Mouse (Mus musculus): Measurements from ENCODE around the gene Gm29666.

Gm29666 gene

GRCm38 (mm10) chr15:84919938-84920337 lies at the start of gene Gm29666:
Gm29666 (minus strand) TSS chr15:84920038.
- DNase-seq, result no peak

DNA sequence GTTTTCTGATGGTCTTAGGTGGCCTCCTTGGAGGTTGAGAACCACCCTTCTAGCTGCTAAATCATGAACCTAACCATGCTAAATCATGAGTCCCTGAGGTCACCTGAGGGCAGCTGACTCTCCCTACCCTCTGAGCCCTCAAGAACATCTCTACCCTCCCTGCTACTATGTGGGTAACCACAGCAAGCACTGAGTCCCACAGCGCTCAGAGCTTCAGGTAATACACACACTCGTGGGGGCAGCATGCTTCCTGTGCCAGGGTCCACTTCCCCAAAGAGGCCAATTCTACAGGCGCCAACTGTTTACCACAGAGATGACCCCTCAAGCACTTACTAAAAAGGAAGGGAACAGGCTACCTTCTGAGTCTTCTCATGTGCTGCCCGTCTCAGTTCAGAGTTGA lies 48.7 kb upstream of the Gm29666 start:
- no peak for DNase-seq

DNA sequence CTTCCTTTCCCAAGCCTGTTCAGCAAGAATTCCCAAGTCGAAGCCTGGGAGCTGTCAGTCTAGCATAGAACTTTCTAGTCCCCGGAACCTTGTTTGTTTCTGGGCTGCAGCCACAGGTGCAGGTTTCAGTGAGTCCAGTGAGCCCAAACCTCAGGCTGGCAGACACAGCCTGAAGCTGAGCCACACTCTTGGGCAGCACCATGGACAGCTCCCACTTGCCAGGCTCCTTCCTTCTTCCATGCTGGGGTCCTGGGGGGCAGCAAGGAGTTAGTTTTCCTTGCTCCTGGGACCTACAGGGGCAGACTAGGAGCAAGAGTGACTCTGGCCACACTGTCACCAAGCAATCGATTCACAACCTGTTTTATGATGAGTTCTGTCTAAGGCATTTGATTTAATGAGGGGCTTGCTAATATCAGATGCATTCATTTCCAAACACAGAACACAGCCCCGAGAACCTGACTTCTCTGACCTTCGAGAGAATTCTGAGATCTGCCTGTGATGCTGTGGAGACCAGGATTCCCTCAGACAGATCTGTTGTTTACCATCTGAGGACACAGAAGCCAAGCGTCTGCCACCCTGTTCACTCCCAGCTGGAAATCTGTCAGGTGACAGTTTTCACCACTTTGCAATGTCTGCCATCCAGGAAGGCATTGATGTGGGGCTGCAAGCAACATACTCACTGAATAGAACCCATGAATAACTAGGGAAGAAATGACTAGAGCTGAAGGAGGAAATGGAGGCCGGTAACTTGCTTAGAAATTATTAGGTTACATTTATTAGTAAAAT lies 45.9 kb upstream of the Gm29666 start:
- DNase-seq, result peak; percentile 76

DNA sequence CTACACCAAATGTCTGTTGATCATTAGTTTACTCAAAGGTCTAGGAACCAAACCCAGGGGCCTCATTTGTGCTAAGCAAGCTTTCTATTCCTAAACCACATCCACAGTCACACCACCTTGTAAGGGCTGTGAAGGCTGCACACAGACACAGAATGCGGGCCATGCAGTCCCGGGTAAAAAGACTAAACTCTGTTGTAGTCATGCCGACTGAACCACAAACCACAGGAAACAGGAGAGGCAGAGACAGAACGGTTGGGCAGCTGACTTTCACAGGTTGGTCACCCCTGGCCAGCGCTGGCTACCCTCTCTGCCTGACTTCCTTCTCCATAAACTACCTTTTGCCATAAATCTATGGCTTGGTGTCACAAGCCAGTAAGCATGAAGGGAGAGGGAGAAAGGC lies 44.9 kb upstream of the Gm29666 start:
- DNase-seq, result no peak

GRCm38 (mm10) chr15:84962518-84962917 lies 42.7 kb upstream of the Gm29666 start:
- DNase-seq, result no peak

GRCm38 (mm10) chr15:84960692-84961091 lies 40.9 kb upstream of the Gm29666 start:
- DNase-seq, result peak; percentile 21

GRCm38 (mm10) chr15:84959891-84960290 lies 40.1 kb upstream of the Gm29666 start:
- DNase-seq, result no peak

- DNase-seq, result no peak
These were observed 38.5 kb upstream of the Gm29666 start for GRCm38 (mm10) chr15:84958331-84958730.

DNA sequence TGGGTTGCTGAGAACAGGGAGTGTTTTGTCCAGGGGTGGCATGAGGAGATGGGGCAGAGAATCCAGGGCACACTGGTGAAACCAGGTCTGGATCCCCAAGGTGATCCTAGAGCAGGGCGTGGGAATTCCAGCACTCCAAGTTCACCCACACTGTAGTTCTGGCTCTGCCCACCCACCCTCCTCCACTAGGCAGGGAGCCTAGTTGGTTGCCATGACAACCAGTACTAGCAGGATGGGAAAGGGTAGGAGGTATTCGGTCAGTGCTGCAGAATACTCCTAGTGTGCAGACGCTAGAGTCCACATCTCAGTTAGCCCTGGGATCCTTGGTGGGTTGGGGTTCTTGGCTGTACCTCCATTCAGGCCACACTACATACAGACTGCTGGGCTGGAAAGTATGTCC lies 38.0 kb upstream of the Gm29666 start:
- peak; percentile 50 for DNase-seq

GRCm38 (mm10) chr15:84953259-84953658 lies 33.4 kb upstream of the Gm29666 start:
- no peak for DNase-seq

- no peak for DNase-seq
These were observed 30.2 kb upstream of the Gm29666 start for GRCm38 (mm10) chr15:84950053-84950452.

GRCm38 (mm10) chr15:84948990-84949389 lies 29.2 kb upstream of the Gm29666 start:
- no peak for DNase-seq

DNA sequence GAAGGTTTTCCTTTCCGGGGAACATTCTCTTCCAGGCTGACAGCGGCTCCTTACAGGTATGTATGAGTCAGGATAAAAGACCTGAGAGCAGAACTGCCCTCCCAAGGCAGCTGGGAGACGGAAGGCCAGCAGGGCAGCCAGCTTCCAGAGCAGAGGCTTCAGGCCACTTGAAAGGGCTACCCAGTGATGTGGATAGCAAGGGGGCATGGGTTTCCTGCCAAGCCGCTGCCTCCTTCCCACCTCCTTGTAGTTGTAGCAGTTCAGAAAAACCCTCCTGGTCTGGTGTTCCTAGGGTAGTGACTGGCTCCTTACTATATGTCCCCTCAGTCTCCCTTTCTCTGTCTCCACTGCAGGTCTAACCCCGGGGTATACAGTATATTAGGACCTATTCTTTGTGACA lies 24.5 kb upstream of the Gm29666 start:
- DNase-seq, result no peak

DNA sequence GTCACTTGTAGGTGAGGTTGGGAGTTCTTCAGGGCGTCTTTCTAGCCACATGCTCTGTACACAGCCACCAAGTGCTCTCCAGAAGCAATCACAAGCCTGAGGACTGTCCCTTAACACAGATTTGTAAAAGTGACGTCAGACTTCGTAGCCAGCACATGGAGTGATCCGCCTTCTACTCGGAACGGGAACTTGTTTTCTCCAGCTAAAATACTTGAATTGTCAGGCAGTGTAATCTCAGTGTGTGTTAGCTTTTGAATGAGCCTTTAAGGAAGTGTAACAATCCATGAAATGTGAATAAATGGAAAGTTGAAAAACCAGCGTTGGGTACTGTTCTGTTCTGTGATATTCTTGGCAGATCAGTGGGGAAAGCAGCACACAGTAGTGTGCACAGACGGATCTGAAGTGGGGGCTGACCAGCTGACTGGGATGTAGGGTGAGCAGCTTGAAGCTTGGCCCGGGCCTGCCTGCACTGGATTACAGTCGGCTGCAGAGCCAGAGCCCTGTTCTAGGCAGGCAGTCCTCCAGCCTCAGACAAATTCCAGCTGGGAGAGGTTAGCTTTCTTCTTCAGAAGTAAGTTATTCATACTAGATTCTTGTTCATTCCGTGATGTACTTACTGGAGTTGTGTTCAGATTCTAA lies 22.9 kb upstream of the Gm29666 start:
- no peak for DNase-seq

- DNase-seq, result peak; percentile 20
These were observed 20.3 kb upstream of the Gm29666 start for GRCm38 (mm10) chr15:84940102-84940501.

DNA sequence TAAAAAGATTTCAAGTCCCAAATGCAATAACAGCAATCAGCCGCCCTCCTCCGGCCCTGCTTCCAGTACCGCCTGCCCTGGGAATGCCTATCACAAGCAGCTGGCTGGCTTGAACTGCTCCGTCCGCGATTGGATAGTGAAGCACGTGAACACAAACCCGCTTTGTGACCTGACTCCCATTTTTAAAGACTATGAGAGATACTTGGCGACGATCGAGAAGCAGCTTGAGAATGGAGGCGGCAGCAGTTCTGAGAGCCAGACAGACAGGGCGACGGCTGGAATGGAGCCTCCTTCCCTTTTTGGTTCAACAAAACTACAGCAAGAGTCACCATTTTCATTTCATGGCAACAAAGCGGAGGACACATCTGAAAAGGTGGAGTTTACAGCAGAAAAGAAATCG lies 15.1 kb upstream of the Gm29666 start:
- no peak for DNase-seq

DNA sequence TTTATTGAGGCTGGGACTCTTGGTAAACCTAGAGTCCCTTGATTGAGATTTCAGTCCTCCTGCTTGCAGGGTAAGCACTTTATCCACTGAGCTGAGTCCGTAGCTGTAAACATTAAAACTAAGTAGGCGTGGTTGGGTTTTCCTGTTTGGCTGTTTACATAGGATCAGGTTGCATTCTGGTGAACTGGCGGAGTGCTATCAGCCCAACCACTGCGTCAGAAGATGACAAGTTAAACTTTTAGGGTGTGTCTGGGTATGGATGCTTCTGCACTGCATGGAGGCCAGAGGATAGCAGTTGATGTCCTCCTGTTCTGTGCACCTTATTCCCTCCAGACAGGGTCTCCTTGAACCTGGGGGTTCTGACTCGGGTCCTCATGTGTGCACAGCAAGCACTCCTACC lies 12.5 kb upstream of the Gm29666 start:
- no peak for DNase-seq

GRCm38 (mm10) chr15:84925495-84926018 lies 5.7 kb upstream of the Gm29666 start:
- DNase-seq, result peak; percentile 34

DNA sequence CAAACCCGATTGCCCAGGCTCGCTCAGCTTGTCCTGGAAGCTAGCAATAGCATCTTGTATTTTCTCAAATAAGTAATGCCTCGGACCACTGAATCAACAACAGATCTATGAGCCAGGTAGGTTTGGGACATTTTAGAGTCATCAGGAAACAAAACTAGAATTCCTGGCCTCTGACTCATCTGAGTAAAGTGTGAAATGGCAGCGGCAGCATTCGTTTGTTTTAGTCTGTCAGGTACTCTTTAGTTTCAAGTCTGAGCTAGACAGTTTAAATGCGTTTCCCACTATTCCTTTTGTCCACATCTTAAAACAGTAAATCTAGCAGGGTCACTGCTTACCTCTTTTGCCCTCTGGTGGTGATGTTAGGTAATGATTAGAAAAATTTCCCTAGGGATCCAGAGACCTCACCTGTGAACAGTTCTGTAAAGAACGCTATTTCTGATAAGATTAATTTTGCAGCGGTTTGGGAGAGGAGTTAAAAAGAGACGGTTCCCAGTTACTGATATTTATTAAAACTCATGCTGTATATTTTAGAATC lies 5.0 kb upstream of the Gm29666 start:
- peak; percentile 77 for DNase-seq

GRCm38 (mm10) chr15:84923508-84924181 lies 3.8 kb upstream of the Gm29666 start:
- peak; percentile 30 for DNase-seq

GRCm38 (mm10) chr15:84922884-84923507 lies 3.2 kb upstream of the Gm29666 start, which contains the start of gene Nup50:
Nup50 (plus strand) TSS chr15:84923411.
- DNase-seq, result peak; percentile 100

DNA sequence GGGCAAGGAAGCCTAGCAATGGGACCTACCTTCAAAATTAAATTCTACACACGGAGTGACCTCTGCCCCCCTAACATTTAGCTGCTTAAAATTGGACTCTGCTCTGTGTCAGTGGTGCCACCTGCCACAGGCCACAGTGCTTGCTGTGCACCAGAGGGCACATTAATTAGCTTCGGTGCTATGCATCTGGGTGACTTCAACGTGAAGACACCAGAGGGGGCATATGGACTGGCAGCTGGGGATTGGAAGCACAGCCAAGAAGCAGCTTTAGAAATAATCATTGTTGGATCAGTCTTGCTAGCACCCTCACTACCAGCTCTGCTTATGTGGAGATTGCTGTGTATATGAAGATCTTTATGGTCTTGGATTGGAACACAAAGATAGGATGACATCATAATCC lies 6.6 kb downstream of the Gm29666 start:
- no peak for DNase-seq

GRCm38 (mm10) chr15:84903843-84904385 lies 15.9 kb downstream of the Gm29666 start:
- no peak for DNase-seq
